Mouse (Mus musculus): ENCODE data around the gene Zfp281.

DNA sequence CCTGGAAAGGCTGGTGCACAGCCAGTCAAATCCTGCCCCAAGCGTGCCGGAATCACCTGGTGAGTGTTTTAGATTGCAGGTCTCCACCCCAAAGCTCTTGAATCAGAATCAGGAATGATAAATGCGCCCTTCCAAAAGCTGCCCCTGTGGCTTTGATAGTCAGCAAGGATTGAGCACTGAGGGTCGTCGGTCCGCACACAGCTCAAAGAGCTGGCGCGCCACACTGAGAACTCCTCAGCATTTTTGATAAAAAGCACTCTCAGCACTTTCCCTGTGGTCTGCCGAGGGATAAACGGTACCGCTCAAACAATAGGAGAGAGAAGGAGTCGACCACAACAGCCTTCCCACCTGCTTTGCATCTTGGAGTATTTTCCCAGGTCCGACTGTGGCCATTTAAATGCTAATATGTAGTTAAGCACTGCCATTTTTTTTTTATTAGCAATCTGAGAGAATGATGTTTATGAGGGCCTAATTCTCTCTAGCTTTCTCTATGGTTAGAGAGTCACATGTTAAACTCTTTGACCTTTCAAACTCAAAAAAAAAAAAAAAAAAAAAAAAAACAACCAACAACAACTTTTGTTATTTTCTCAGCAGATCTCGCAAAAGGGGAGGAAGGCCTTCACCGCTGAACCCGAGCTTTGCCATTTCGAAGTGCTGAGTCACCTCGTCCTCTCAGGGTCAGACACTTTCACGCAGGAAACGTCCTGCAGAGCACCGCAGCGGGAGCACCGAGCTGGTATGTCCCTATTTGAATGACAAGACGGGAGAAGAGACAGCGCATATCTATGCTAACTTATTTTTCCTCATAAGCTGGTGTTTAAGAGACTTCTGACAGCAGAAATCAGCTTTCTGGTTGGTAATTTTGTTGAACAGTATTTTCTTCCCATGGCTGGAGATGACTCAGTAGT lies 50.1 kb downstream of the Zfp281 start:
- TF ChIP-seq CTCF (IDR thresholded peaks at IDR 0.05; ENCODE audit: low read depth) (no peak), EP300 (IDR thresholded peaks at IDR 0.05; ENCODE audit: low read depth) (no peak)

Measured in liver, embryonic 14.5 days (tissue).